Mouse (Mus musculus) 3134 (cell line): Measurements from ENCODE around the gene Cyp2e1.
"Not testable (repeated sequence)": the region's sequence is repeated elsewhere in the genome, so short reads cannot be mapped to it uniquely, and the experiment has no call there.

Experiments used
- DNase-seq: peaks from one replicate; pipeline ENCODE4 v3.0.0-alpha.2; 2011; ENCODE audit warnings: low spot score; ENCODE audit not compliant: insufficient read length; ENCODE audit errors: extremely low read depth

Gene Cyp2e1

DNA sequence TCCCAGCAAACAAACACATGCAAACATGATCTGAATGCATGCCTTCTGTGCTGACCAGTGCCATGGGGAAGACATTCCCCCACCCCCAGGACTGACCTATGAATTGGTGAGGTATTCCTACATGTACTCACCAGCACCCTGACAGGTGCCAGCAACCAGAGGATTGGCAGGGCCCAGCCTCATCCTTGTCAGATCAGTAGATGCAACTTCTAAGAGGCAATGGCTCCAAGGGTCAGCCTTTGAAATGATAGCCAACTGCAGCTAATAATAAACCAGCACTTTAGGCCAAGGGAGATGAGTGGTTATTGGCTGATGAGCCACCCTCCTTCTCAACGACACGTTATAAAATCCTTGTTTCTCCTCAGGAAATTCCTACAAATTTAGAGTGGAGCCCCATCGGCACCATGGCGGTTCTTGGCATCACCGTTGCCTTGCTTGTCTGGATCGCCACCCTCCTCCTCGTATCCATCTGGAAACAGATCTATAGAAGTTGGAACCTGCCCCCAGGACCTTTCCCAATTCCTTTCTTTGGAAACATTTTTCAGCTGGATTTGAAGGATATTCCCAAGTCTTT, at the start of gene Cyp2e1:
Gene Cyp2e1, plus strand, starts transcription at position 293 of the 574 bp plus-strand sequence.
- DNase-seq: no peak

DNA sequence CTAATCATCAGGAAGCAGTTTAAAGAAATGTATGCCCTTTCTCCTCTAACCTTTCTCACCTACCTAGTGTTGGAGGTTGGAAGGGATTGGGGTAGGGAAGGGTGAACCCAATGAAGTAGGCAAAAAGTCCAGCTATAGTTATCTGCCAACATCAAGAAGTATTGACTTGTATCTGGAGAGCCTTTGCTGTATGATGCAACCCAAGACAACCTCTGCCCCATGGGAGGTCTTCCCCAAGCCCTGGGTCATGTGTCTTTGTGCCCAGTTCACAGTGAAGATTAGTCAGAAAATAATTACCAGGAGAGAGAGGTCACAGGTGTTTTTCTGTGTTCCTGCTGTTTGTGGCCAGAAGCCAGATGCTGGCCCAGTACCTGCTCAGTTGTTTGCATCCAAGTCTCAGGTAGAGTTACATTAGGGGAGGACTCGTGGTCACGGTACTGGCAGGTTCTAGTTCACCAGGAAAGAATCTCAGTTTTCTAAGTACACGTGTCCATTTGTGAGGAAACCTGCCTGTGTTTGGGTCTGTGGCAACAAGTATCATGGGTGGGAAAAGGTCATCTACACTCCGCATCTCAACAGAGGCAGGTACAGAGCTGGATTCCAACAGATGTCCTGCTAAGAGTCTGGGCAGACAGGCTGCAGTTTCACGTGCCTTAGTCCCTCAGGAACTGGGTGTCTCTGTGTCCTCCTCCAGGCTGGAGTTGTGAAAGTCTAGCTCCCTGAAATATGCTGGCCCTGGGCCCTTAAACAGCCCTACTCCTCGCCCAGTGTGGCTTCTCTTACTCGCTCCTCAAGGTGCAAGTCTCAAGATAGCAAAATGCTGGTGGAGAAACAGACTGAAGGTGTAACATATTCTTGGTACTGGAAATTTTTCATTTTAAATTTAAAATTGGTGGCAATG, 46.1 kb upstream of the Cyp2e1 start:
- DNase-seq: no peak

DNA sequence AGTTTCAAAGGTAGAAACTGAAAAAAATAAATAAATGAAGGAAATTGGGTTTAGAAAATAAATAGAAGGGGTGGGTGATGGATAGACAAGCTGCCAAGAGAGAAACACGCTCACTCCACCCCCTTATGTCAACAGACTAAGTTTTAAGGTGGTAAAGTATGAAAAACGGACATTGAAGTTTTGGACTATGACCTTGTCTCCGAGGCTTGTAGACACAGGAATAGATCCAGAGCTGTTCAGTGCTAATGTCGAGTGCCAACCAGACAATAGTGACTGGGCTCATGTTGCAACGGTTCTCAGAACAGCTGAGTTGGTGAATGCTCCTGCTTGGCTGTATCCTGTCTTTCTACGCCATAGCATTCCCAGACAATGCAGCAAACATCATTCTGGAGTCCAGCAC, 42.4 kb upstream of the Cyp2e1 start:
- no peak for DNase-seq

DNA sequence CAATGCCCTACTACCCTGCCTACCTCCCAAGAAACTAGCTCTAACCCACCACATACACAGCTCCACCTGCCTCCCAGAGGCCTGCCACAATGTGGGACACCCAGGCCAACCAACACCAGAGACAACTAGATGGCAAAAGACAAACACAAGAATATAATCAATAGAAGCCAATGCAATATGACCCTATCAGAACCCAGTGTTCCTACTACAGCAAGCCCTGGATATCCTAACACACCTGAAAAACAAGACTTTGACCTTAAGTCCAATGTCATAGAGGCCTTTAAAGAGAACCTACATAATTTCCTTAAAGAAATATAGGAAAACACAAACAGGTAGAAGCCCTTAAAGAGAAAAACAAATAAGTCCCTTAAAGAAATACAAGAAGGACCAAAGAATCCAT, 38.0 kb upstream of the Cyp2e1 start:
- no peak for DNase-seq

GRCm38 (mm10) chr7:140733162-140733561, 30.4 kb upstream of the Cyp2e1 start:
- no peak for DNase-seq

GRCm38 (mm10) chr7:140747402-140747801, 16.1 kb upstream of the Cyp2e1 start:
- DNase-seq: no peak

DNA sequence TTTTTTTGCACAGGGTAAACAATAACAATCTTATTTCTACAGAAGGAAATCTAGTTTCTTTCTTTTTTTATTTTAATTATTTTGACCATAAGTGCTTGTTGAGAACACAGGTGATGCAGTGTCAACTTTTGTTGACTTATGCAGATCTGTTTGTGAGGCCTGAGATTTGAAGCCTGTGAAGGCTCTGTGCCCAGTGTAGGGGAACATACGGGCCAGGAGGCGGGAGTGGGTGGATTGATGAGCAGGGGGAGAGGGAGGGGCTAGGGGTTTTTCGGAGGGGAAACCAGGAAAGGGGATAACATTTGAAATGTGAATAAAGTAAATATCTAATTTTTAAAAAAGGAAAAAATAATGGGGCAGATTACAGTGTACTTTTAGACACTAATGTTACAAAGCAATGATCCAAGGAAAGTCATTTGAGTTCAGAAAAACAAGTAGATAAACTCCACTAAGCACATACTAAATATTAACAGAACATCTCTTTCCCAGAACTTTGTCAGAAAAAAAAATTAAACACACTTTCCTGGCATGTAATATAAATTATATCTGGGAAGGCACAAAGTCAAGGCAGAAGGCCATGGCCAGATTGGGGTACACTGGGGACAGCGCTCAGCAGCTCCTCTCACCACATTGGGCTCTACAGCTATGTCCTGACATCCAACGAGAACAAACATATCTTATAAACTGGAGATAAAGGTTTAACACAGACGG, 15.3 kb upstream of the Cyp2e1 start:
- no peak for DNase-seq

DNA sequence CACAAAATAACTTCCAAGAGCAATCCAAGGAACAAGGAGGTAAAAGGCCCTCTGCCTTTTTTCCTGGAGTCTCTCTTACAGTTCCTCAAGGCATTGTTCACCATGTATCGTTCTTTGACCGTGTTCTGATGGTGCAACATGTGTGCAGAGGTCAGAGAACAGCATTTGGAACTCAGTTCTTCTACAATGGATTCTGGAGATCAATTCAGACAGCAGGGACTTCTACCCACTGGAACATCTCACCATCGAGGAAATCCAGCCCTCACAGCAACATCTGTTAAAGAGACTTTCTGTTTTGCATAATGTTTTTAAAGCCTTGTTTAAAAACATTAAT, 14.7 kb upstream of the Cyp2e1 start:
- DNase-seq: no peak

DNA sequence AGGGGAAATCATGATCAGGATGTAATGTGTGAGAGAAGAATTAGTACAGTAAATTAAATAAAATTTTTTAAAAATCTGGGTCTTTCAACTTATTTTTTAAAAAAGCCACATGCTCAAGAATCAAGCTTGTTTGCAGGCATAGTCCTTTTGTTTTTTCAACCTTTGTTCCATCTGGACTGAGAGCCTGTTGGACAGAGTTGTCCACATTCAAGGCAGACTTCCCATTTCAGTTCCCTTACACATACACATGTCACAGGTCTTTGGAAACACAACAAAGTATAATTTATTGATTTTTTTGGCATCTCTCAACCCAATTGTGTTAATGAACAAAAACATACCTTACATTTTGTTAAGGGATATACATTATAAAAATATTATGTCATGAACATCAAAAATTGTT, 9.0 kb upstream of the Cyp2e1 start:
- DNase-seq: no peak

DNA sequence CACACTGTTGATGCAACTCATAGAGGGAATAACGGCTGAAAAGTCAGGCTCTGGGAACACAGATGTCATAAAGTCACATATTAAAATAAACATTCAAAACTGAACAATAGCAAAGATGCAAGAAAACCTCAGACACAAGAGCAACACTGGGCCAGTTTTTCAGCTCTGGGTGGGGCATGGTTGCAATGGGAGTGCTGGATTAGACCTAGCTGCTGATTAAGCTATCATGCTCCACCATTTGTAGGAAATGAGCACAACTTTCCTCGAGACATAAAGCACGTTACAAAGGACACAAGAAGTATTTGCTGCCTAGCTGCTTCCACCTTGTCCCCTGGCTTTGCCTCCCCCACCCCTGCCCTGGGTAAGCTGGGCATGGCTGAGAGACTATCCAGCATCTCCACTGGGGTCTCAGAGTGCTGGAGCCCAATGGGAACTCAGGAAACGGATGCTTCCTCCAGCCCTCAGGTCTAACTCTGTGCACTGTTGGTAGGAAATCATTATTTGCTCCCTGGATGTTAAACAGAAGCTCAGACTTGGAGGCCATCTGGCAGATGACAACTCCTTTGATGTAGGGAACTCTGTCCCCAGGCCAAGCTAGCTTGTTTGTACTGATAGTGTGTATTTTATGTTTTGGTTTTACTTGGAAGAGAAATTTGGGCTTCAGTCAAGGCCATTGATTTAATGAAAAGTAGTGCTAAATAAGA, 7.2 kb upstream of the Cyp2e1 start:
- no peak for DNase-seq

GRCm38 (mm10) chr7:140760647-140761046, 2.9 kb upstream of the Cyp2e1 start:
- DNase-seq: no peak

GRCm38 (mm10) chr7:140765391-140765790, 1.9 kb downstream of the Cyp2e1 start:
- DNase-seq: not testable (repeated sequence)

- no peak for DNase-seq
Observed at GRCm38 (mm10) chr7:140765888-140766739, 2.6 kb downstream of the Cyp2e1 start.

DNA sequence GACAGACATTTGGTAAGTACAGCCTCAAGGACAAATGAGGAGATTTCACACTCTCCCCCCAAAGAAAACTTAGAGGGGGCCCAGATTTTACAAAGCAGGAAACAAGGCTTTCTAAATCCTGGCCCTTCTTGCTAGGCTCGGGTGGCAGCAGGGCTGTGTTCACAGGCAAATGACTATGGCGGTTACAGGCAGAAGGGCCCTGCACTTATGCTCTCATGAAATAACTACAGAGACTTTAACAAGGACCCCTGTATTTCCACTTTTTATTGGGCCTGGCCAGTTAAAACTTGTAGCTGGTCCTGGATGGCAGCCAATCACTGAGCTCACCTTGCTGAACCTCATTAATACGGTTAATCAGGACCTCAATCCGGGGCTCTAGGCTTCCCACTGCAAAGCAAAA, 17.0 kb downstream of the Cyp2e1 start:
- no peak for DNase-seq

GRCm38 (mm10) chr7:140787406-140788052, 24.0 kb downstream of the Cyp2e1 start, which contains the start of gene Syce1:
TSS of gene Syce1 (minus strand) at chr7:140787852.
- DNase-seq: peak; percentile 11

GRCm38 (mm10) chr7:140788053-140788435, 24.5 kb downstream of the Cyp2e1 start:
- no peak for DNase-seq

GRCm38 (mm10) chr7:140793541-140793940, 30.0 kb downstream of the Cyp2e1 start:
- no peak for DNase-seq

DNA sequence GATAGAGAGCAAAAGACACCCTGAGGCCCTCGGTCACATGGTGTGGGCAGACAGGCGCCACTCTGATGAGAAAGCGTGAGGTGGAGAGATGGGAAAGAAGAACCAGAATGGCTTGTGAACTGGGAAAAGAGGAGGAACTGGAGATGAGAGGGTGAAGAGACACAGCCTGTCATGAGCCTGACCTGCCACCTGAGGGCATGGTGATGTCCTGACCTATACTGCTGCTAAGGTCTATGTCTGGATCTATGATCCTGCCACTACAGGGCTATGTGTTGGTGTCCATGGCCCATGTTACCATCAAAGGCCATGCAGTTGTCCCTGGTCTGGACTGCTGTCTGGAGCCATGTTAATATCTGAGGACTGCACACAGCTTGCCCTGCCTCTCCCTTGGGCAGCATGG, 34.1 kb downstream of the Cyp2e1 start:
- DNase-seq: no peak

- no peak for DNase-seq
Observed at GRCm38 (mm10) chr7:140798212-140798611, 34.7 kb downstream of the Cyp2e1 start.

GRCm38 (mm10) chr7:140802629-140803028, 39.1 kb downstream of the Cyp2e1 start:
- no peak for DNase-seq
